Mouse (Mus musculus) ovary, postnatal 36 days (tissue): ENCODE data around the gene Vstm4.
A peak's percentile ranks its signal among the peaks of the same experiment; 100 is the strongest.

ENCODE experiments used
- DNase-seq: peaks from one replicate; pipeline ENCODE4 v3.0.0; 2022; ENCODE audit warnings: low spot score, mixed read lengths

Gene Vstm4

DNA sequence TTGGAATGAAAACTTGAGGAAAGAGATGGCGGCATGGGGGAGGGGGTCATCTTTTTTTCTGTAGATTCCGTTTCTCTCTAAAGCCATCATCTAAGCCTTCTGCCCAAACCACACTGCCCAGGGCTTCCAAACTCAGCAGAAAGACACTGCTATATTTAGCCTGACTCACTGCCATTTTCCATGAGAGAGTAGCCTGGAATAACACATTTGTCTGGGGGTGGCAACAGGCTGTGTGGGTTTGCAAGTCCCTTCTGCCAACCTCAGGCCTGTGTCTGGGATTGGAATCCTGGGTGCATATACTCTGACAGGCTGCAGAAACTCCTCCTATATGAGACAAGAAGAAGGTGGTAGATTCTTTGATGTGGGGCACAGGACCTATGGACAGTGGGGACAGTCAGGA, 91.0 kb downstream of the Vstm4 start:
- DNase-seq, result no peak

DNA sequence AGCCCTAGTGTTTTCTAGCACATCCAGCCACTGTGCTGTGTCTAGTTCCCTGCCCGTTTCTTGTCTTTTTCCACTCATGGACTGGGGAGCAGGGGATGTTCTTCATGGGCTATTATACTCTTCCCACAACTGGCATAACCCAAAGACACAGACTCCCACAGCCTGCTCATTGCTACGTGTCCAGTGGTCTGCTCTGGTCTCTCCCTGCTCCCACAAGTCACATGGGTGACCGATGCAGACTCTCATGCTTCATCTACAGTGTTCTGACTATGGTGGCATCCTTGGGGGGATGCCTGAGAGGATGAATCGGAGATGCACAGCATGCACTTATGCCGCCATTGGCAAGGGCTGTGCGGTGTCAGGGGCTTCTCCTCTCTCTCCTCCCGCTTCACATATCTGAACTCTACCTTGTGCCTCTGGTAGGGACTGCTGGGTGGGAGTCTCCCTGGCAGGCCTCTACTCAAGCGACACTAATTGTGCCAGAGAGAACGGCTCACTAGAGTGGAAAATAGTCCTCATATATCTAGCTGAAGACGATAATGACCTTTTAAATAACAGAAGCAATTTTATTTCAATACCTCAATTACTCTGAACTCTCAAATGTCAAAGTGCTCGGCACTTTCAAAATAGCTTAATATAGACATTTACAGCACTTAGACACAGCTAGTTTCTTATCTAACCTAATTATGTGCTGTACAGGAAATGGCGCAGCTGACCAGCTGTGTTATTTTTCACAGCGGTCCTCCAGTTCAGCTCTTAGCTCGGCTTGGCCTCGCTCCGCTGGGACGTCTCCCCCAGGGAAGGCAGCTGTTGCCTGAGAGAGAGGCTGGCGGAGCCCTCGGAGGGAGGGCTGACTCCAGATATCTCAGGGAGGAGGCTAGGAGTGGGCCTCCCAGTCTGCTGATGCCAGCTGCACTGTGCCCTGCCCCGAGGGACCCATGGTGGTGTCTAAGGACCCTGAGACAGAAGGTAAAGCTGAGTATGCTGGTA, 94.1 kb downstream of the Vstm4 start:
- DNase-seq, result peak; percentile 29

DNA sequence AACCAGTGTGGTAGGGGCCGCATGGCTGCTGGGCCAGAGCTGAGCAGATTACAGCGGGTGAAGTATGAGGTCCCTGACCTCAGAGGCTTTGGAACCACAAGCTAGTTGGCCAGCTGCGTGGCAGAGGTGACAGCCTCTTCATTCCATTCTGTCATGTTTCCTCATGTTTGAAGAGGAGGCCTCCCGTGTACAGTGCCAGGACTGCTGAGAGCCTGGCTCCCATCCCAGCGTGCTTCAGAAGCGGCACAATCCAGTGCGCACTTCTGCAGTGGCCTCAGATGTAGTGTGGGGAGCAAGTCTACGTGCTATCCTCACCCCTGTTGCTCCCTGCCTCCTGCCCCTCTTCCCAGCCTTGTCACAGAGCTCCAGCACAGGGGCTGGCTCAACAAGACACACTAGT, 99.9 kb downstream of the Vstm4 start:
- DNase-seq, result no peak

DNA sequence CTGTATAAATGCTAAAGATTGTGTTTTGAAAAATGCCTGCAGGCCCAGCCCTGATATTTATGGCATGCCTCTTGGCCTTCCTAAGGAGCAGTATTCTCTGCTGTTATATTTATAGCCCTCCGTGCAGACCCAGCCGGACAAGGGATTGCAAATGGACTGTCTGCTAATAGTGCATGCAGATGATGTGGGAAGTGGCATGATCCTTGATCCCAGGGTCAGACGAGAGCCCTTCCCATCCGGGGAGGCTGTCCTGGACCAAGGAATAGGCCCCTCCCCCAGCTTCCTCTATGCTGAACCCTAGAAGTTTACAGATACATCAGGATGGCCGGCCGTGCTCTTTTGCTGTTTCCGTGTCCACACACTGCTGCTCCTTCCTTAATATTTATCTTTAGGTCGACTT, 102.1 kb downstream of the Vstm4 start:
- DNase-seq, result no peak

DNA sequence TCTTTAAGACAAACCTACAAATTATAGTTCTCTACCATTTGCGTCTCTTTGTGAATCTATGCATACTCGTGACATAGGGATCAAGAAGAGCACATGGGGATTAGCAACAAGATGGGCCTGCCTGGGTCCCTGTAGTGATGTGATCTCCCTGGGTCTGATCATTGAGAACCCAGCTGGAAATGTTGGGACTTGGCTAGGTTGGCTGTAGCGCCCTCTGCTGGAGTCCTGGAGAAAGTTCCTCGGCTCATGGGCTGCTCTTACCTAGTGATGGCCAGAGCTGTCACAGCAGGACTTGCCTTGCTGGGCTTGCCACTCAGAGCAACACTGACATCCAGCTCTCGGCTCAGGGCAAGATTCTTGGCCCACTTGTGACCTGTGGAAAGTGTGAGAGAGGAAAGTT, 103.9 kb downstream of the Vstm4 start:
- peak; percentile 67 for DNase-seq

DNA sequence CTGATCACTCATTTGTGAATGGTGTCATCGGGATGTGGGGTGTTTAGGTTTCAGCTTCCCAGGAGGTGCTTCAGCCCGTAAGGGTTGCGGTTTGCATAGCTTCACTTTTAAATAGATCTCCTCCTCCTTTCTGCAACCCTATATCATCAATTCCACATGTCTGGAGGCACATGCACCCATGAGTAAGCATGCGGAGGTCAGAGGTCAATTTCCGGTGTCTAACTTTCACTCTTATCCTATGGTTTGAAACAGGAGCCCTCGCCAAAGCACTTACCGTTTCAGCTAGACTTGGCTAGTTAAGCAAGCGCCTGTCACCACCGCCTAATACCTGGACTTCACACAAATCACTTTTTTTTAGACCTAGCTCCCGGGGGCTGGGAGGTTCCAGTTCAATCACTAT, 108.2 kb downstream of the Vstm4 start:
- DNase-seq, result no peak

DNA sequence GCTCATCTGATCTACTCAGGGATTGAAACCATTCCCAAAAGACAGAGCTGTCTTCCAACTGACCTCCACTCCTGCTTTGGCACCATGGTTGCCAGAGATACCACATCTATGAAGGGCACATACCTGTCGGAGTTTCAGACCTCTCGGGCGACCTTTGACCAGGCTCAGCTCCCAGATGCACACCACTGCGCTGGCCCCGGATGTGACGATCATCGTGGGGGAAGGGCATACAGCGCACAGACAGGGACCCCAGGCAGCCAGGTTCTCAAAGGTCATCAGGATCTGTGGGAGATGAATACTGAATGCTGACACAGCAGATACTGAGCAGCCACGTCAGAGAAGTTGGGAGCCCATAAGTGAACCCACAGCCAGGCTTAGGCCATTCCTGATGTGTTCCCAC, 114.1 kb downstream of the Vstm4 start:
- DNase-seq, result no peak

DNA sequence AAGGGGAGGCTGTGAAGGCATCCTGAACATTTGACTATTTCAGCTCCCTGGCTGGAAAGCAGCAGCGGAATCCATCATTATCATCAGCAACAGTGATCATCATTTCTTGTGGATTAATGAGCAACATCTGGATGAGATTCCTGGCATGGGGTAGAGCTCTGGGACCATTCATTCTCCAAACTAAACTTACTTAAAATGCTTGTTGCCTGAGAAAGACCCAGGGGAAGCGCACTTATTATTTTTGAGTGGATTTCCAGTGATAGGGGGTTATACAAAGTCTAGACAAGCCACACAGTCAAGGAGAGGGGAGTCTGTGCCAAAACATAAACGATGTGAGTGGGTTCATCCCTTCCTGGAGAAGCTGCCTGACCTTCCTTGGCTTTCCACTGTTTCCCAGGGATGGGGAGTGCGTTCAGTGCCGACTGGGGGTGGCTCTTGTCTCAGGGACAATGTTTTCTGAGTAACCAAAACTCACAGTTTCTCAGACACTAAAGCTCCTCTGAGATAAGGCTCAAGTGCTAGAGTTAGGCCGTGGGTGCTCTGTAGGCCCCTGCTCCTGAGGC, 127.7 kb downstream of the Vstm4 start:
- peak; percentile 15 for DNase-seq

DNA sequence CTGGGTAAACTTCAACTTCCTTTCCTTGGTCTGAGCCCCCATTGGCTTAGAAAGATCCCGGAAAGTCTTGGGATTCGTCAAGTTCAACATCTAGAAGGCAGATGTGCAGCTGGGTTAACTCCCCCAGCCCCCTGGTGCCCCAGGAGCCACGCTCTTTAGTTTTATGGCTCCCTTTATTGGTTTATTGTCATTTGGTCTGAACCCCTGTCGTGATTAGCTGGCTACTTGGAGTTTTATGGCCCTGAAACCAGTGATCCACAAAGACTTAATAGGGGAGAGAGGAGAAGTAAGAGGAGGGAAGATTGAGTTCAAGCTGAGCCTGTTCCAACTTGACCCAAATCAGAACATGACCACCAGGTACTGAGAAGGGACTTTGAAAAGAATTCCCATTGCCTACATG, 130.1 kb downstream of the Vstm4 start:
- DNase-seq, result no peak
